Mouse (Mus musculus) myocyte (in vitro differentiated cells): ENCODE measurements around the gene Tmem82.

Experiments
- CEBPB ChIP-seq: IDR thresholded peaks from 2 replicates; pipeline ENCODE4 v1.6.1; 2011; ENCODE audit warnings: mild to moderate bottlenecking, moderate library complexity; ENCODE audit not compliant: poor library complexity, insufficient read depth, severe bottlenecking
- MAX ChIP-seq: IDR thresholded peaks from one replicate; pipeline ENCODE4 v1.6.1; 2011; ENCODE audit warnings: low read depth, mild to moderate bottlenecking, control low read depth
- POLR2A ChIP-seq: IDR thresholded peaks from one replicate; pipeline ENCODE4 v1.6.1; 2011; ENCODE audit warnings: low read depth, mild to moderate bottlenecking, control low read depth, moderate library complexity; ENCODE audit not compliant: insufficient read length
- TCF3 ChIP-seq: IDR thresholded peaks from one replicate; pipeline ENCODE4 v1.6.1; 2011; ENCODE audit warnings: low read depth, control low read depth; ENCODE audit not compliant: insufficient read length
- USF1 ChIP-seq: IDR thresholded peaks from one replicate; pipeline ENCODE4 v1.6.1; 2011; ENCODE audit warnings: low read depth, mild to moderate bottlenecking, control low read depth, moderate library complexity

DNA sequence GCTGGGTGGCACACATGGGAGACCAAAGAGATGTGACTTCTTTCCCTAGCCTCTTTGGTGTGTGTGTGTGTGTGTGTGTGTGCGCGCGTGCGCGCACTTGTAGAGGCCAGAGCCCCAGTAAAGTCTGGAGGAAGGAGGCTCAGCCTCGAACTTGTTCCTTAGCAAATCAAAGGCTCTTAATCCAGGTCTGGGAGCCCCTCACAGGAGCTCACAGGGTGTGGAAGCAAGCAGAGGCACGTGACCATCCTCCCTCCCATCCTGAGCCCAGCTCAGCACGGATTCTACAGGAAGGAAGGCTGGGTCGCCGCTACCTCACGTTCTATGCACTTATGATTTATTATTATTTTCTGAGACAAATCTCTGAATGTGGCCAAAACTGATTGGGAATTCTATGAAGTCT is 42.0 kb downstream of the Tmem82 start:
- TF ChIP-seq POLR2A (no peak), CEBPB (no peak), USF1 (no peak), MAX (no peak), TCF3 (no peak)
